Mouse (Mus musculus): ENCODE results near the gene Fpr1.

Gene Fpr1

DNA sequence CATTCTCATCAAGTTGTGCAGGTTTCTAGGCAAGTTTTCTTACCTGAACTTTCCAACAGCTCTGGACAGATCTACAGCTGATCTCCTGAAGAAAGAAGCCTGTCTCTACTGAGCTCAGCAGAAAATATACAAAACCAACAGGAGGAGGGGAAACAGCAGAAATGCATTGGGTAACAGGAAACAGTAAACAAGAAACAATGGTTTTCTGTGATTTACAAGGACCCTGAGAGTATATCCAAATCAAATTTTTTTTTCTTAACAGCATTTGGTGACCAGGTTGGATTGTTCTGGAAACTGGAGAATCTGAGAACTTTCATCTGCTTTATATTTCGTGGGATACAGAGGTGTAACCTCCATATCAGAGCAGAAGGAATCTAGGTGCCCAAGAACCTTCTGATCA lies at the start of gene Fpr1:
TSS of gene Fpr1 (minus strand) at position 101 of the 400 bp plus-strand sequence.
- in situ Hi-C loops (cut with MboI, MseI): no loop called here

GRCm38 (mm10) chr17:17917782-17918181 lies 34.0 kb upstream of the Fpr1 start:
- in situ Hi-C loops (cut with MboI, MseI): loop anchor here (10.0 kb wide), 1 partner anchor 457 kb away; no protein-coding TSS in a partner anchor

DNA sequence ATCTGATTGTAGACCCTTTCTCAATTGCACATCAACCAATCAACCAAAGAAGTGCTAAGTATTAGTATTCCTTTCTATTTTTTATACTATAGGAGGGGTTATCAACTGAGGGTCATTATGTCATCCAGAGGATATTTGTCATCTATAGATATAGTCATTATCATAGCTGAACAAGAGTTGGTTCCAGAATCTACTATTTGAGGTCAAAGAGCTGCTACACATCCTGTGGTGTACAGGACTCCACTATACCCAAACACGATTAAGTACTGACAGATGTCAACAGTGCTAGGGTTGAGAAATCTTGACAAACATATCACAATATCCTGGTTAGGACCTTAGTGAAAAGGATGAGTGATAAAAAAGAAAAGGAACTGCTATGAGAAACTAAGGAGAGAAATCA lies 33.6 kb upstream of the Fpr1 start:
- in situ Hi-C loops (cut with MboI, MseI): loop anchor here (10.0 kb wide), 1 partner anchor 457 kb away; no protein-coding TSS in a partner anchor

- in situ Hi-C loops (cut with MboI, MseI): loop anchor here (10.0 kb wide), 1 partner anchor 462 kb away; no protein-coding TSS in a partner anchor
Observed at GRCm38 (mm10) chr17:17912618-17913017, 28.9 kb upstream of the Fpr1 start.

DNA sequence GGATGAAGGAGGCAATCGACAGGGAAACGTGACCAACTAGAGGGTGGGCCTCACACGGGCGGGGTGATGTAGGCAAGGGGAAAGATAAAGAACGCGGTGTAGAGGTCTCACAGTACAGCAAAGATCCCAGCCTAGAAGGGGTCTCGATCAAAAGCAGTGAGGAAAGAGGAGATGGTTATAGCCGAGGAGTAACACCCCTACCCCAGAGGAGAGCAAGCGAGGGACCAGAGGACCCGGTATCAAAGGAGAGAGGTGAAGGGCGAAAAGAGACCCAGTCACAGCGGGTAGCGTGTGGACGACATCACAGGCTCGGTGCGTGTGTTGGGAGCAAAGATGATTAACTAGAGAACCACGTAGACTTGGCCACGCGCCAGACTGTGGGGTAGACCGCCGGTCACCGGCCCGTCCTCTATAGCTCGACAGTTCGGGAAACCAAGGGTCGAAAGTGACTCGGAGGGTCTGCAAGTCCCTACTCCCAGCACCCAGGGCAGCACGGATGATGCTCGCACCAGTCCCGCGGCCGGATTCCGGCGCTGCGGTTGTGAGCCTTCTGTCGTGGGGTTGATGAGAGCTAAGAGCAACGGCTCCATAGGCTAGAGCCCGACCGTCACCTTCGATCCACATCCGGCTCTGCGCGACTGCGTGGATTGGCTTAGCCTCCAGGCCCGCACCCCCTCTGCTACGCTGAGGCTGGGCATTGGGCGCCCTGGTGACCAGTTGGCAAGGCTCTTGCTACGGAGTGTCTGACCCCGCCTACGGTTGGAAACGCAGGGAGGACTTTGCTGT lies 26.1 kb upstream of the Fpr1 start:
- in situ Hi-C loops (cut with MboI, MseI): loop anchor here (10.0 kb wide), 1 partner anchor 465 kb away; no protein-coding TSS in a partner anchor

GRCm38 (mm10) chr17:17900768-17901167 lies 17.0 kb upstream of the Fpr1 start:
- in situ Hi-C loops (cut with MboI, MseI): no loop called here

- in situ Hi-C loops (cut with MboI, MseI): loop anchor here (5.0 kb wide), 1 partner anchor 132 kb away; no protein-coding TSS in a partner anchor
Observed at GRCm38 (mm10) chr17:17899268-17899667, 15.5 kb upstream of the Fpr1 start.

GRCm38 (mm10) chr17:17896039-17896438 lies 12.3 kb upstream of the Fpr1 start:
- in situ Hi-C loops (cut with MboI, MseI): loop anchor here (5.0 kb wide), 1 partner anchor 129 kb away; no protein-coding TSS in a partner anchor

DNA sequence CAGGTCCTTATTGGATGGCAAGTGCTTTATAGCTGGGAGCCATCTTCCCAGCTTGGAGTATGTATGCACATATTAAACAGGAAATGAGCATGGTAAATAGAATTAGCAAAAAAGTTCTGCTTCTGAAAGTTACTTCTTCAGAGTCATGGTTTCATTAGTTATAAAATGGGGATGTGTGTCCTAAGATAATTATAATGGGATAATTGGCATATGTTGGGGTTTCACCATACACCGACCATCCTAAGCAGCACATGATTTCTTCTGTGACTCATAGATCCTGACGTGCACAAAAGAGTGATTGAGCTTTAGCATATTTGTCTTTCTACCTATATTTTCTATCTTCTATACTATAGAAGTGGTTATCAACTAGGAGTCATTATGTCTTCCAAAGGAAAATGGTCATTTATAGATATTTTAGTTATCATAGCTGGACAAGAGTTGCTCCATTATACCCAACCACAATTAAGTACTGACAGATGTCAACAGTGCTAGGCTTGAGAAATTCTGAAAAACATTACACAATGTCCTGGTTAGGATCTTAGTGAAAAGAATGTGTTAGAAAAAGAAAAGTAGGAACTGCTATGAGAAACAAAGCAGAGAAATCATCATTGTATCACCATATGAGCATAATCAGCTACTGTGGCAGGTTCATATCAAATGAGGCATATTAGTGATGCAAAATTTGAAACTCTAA lies 6.1 kb upstream of the Fpr1 start:
- in situ Hi-C loops (cut with MboI, MseI): no loop called here

DNA sequence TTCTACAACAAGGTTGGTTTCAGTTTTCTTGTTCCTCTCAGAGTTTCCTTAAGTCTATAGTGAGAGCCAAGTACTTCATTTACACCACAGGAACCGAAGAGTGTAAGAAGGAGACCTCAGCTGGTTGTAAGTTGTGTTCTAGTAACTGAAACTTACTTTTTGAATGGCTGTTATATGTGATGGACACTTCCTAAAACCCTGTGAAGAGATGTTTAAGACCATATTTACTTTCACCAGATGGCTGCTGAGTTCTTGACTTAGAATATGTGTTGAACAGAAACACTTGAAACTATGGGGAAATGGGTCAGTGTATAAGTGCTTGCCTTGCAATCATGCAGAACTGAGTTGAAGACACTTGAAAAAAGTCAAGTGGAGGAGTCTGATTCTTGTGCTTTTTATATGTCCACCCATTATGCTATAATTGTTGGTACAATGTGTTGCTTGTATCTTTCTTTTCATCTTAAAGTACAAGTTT lies 4.1 kb upstream of the Fpr1 start, which contains the start of the genes Fpr2 and Fpr3:
TSS of gene Fpr2 (plus strand) at position 51 of the 475 bp plus-strand sequence.
TSS of gene Fpr3 (plus strand) at position 79 of the 475 bp plus-strand sequence.
- in situ Hi-C loops (cut with MboI, MseI): no loop called here

DNA sequence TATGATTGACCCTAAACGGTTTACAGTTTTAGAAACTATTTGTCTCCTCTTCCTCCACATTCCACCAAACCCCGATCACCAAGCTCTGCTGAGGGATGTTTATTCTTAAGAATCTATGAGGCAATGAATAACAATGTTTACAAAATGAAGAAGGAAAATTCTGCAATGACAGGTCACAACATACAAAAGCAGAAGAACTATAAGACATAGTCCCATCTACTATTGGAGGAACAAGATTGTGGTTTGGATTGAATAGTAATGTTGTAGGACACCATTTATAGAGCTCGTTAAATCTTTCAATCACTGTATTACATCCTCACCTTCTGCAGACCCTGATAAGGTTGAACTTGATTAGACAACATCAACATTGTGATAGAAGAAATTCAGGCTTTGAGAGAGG lies 1.1 kb downstream of the Fpr1 start:
- in situ Hi-C loops (cut with MboI, MseI): no loop called here

- in situ Hi-C loops (cut with MboI, MseI): no loop called here
Observed at GRCm38 (mm10) chr17:17879347-17879746, 4.4 kb downstream of the Fpr1 start.

DNA sequence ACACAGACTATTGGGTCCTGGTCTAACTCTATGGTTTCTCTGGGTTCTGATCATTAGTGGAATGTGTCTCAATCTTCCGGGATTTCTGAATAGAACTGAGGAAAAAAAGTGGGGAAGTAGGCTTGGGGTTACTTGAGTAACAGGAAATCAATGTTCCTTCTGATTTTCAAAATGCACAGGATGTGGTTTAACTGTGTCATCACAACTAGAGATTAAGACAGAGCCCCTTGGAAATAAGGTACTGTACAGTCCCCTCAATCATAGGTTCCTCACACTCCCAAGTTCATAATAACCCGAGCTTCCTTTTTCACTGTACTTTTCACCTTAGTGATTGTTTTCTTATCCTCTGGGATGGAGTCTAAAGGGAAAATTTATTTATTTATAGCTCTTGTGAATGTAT lies 12.0 kb downstream of the Fpr1 start:
- in situ Hi-C loops (cut with MboI, MseI): no loop called here

GRCm38 (mm10) chr17:17870892-17871550 lies 12.7 kb downstream of the Fpr1 start:
- in situ Hi-C loops (cut with MboI, MseI): no loop called here

- in situ Hi-C loops (cut with MboI, MseI): no loop called here
Observed at GRCm38 (mm10) chr17:17866801-17867469, 16.8 kb downstream of the Fpr1 start.

GRCm38 (mm10) chr17:17865168-17865567 lies 18.6 kb downstream of the Fpr1 start:
- in situ Hi-C loops (cut with MboI, MseI): no loop called here

DNA sequence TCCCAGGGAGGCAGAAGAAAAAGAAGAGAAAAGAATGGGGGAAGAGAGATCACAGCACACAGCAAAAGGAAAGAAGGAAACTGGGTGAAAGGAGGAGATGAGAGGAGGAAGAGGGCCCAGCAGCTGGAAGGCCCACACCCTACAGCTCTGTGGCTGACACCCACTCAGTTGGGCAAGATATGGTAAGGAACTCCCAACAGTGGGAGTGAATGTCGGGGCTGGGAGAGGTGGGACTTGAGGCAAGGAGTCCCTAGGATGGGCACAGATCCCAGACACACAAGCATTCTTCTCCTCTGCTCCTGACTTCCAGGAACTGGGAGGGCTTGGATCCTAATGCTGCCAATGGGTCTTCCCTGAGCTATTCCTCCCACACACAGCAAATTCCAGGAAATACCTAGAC lies 21.4 kb downstream of the Fpr1 start:
- in situ Hi-C loops (cut with MboI, MseI): no loop called here

DNA sequence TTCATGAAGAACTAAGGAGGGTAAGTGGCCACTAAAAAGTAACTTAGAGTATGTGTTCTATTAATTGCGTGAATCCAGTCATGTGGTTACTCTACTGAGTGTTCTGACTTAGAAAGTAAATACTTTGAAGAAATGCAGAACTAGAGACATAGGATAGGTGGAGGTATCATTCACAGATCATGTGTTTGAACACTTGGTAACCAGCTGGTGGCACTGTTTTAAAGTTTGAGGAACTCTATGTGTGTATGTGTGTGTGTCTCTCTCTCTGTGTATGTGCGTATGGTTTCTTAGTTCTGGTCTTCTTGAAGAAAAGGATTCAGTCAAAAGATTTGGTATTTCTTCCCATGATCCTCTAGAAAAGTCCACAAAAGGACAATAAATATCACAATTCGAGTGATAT lies 23.6 kb downstream of the Fpr1 start:
- in situ Hi-C loops (cut with MboI, MseI): no loop called here

GRCm38 (mm10) chr17:17857446-17857845 lies 26.3 kb downstream of the Fpr1 start:
- in situ Hi-C loops (cut with MboI, MseI): no loop called here

GRCm38 (mm10) chr17:17856612-17857011 lies 27.1 kb downstream of the Fpr1 start:
- in situ Hi-C loops (cut with MboI, MseI): no loop called here
